Mouse (Mus musculus) 3T3-L1 (cell line): ENCODE measurements around the gene Ttc9c.

Experiments
- DNase-seq: peaks from one replicate; pipeline ENCODE4 v3.0.0-alpha.2; 2015; ENCODE audit warnings: low read depth, low spot score

Ttc9c gene

DNA sequence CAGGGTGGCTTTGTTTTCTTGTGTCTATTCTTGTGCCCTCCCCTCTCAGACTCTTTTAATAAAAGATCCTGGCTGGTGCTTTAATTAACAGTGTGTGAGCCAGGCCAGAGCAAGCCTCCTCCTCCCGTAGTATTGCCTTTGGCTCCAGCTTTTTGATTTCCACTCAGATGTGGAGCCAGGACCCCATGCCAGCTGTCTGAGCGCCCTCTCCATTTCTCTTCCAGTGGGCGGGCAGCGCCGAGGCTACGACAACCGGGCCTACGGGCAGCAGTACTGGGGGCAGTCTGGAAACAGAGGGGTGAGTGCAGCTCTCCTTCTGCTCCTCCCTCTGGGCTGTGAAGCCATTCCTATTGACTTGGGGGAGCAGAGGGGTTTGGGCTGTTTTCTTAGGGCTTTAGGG, 11.5 kb upstream of the Ttc9c start:
- DNase-seq = no peak

DNA sequence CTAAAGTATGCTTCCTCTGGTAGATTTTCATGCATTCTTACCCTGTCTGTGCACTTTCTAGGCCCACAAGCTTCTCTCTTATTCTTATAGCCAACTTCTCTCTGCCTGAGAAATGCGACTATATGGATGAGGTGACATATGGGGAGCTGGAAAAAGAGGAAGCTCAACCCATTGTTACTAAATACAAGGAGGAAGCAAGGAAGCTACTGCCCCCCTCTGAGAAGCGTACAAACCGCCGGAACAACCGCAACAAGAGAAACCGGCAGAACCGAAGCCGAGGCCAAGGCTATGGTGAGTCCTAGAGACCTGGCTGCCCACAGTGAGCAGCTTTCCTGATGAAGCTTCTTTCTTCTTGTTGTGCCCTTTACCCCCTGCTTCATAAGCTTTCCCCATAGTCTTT, 10.5 kb upstream of the Ttc9c start, which contains the start of gene AC129217.1:
TSS of gene AC129217.1 (plus strand) at position 114 of the 400 bp plus-strand sequence.
- DNase-seq = no peak

- no peak for DNase-seq
Observed at GRCm38 (mm10) chr19:8822696-8823095, 3.6 kb upstream of the Ttc9c start.

GRCm38 (mm10) chr19:8821146-8821545, 2.0 kb upstream of the Ttc9c start:
- DNase-seq = no peak

DNA sequence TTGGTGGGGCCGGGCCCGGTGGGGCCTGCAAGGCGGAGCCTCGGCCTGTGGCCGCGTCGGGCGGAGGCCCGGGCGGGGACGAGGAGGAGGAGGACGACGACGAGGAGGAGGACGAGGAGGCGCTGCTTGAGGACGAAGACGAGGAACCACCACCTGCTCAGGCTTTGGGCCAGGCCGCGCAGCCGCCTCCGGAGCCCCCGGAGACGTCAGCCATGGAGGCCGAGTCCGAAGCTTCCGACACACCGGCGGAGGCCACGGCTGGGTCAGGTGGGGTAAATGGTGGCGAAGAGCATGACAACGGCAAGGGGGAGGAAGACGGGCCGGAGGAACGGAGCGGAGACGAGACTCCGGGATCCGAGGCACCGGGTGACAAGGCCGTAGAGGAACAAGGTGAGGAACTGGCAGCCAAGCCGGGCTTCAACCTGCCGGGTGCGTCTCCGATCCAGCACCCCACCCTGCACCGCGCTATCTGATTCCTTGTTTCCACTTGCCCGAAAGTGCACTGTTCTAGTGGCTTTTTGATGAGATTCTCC, 1.4 kb upstream of the Ttc9c start:
- DNase-seq = peak; percentile 22

GRCm38 (mm10) chr19:8819596-8820423, 677 bp upstream of the Ttc9c start, which contains the start of gene Hnrnpul2:
Gene Hnrnpul2, plus strand, starts transcription at chr19:8820010.
- DNase-seq = peak; percentile 99

- DNase-seq = peak; percentile 43
Observed at GRCm38 (mm10) chr19:8818301-8818798, 783 bp downstream of the Ttc9c start.

DNA sequence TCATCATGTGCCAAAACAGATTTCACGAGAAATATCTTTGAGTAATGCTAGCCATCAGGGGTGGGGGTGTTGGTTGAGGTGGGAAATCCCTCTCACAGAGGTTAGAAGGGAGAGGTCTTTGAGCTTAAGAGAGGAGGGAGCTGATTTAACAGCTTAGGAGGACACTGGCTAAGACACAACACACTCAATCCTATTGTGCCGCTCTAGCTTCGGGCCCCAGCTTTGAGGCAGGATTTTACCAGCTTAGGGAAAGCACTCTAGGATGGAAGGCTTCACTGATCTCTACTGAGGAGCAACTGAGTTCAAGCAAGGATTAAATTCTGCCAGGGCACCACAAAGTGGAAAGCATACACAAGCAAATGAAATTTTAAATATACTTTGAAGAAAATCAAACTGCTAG, 2.1 kb downstream of the Ttc9c start:
- no peak for DNase-seq

DNA sequence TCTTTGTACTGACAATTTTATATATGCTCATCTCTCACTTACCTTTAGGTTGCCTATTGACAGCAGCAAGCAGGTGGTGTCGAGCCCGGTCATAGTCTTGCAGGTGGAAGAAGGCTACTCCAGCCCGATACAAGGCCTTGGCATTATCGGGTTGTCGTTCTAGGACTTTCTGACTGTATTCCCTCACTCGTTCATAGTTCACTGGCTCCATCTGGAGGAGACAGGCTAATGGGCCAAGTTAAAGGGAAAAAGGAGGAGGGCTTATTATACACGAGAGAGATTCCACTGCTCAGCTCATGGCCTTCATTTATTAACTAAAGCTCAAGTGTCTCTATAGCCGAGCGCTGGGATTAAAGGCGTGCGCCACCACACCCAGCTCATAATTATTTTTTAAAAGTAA, 3.3 kb downstream of the Ttc9c start:
- peak; percentile 33 for DNase-seq

- DNase-seq = no peak
Observed at GRCm38 (mm10) chr19:8806810-8807209, 12.3 kb downstream of the Ttc9c start.

GRCm38 (mm10) chr19:8803879-8804660, 15.1 kb downstream of the Ttc9c start:
- peak; percentile 30 for DNase-seq

DNA sequence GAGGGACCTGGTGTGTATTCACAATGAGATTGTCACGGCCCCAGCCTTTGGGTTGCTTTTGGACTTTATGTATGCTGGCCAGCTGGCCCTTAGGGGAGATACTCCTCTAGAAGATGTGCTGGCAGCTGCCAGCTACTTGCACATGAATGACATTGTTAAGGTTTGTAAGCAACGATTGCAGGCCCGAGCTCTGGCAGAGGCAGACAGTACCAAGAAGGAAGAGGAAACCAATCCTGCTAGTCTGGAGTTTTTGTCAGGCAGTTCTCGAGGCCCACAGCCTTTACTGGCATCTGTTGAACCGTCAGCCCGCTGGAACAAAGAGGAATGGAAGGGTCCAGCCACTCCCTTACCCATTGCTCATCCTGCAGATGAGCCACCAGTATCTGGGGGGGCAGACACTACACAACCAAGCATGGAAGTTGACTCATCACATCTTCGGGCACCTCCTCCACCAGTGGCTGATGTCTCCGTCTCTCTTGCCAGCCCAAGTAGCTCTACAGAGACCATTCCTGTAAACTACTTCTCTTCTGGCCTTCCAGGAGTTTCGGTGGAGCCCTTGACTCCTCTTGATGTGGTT, 15.8 kb downstream of the Ttc9c start:
- peak; percentile 67 for DNase-seq

GRCm38 (mm10) chr19:8802130-8802821, 16.9 kb downstream of the Ttc9c start, which contains the start of gene Zbtb3:
Gene Zbtb3, plus strand, starts transcription at chr19:8802555.
- peak; percentile 100 for DNase-seq

GRCm38 (mm10) chr19:8798947-8799315, 20.2 kb downstream of the Ttc9c start:
- DNase-seq = peak; percentile 54

DNA sequence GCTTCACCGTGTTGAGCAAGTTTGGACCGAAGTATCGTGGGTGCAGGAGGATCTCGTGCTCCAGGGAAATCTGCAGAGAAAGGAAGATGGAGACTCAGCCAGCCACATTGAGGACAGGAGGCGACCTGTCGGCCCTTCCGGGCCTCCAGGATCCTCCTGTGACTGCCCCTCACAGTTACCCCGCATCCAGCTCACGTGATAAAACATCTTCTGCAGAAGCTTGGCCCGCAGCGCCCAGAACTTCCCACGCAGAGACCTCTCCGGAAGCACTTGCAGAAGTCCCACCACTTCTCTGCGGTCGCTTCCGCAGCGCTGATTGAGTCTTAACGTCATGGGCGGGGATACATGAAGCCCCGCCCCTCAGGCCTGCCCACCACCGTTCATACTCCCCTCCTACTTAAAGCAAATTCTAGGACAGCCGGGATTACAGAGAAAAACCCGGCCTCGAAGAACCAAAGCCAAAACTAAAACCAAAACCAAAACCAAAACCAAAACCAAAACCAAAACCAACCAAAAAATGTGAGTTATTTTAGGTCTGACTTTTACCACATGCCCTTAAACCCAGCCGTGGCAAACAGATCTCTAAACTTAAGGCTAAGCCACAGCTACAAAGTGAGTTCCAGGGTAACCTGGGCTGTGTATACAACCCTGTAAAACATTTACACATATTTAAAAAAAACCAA, 20.7 kb downstream of the Ttc9c start, which contains the start of gene Polr2g:
TSS of gene Polr2g (minus strand) at position 314 of the 683 bp plus-strand sequence.
- DNase-seq = peak; percentile 98

- no peak for DNase-seq
Observed at GRCm38 (mm10) chr19:8790171-8790570, 29.0 kb downstream of the Ttc9c start.

- no peak for DNase-seq
Observed at GRCm38 (mm10) chr19:8789171-8789570, 30.0 kb downstream of the Ttc9c start.

DNA sequence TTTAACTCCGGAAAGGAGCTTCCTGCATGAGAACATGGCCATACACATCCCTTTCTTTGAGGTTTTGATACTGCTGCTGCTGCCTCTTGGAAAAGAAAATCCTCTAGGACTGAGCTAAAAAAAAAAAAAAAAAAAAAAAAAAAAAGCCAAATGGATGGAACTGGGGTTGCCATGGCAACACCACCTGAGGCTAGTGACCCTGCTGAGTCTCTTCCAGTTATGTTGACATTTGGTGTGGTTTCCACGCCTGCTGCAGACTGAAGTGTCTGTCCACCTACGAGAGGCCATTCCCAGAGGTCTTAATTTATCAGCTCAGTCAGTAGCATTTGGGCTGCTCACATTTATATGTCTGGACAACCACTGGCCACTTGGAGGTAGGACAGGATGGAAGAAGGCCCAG, 30.6 kb downstream of the Ttc9c start:
- no peak for DNase-seq

DNA sequence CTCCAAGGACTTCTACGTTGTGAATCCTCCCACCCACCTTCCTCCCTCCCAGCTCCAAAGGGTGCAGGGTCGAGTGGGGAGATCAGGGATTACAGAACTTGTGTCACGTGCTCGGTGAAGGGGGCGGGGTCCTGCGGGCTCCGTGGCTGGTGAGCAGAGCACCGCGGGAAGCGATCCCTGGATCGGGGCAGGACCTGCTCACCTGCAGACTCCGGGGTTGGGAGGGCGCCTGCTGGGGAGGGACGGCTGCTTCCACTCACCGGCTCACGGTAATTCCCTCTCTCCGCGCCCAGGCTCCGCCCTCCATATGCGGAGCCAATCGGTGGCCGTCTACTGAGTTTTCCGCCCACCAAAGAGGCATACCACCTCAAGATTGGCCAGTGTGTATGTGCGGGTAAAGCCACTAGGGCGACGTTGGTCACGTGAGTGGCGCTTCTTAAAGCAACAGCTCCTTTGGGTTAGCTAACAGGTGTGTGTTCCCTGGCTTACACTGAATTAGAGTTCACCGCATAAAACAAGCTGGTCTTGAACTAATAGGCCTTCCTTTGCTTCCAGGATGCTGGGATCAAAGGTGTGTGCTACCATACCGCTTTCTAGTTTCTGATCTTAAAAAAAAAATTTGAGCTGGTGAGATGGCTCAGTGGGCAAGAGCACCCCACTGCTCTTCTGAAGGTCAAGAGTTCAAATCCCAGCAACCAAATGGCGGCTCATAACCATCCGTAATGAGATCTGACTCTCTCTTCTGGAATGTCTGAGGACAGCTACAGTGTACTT, 32.9 kb downstream of the Ttc9c start, which contains the start of gene Taf6l:
TSS of gene Taf6l (minus strand) at position 410 of the 774 bp plus-strand sequence.
- DNase-seq = peak; percentile 99
